9 mouse cellular contexts compared by ENCODE assay signal in genomic region chr12:30890067-30890466, GRCm38 (mm10). TPM values are rescaled to one million over a fixed set of nuclear protein-coding genes. Genes with fewer than 3 reads are reported as not detected.
DNase-seq lines count a peak whose midpoint lies in the region; ATAC-seq and TF ChIP-seq lines count a peak whose summit lies in the region.
"Had no signal": no experiment of that assay in that cellular context is flagged by ENCODE, and none has a peak within 500 bp of the region (broad histone marks: within the 10 kb centered on the region; RNA-seq: fewer than 3 reads in every experiment).

No protein-coding gene starts in this region.

- peak; percentile 58 for ATAC-seq in midbrain, embryonic 14.5 days (ENCODE audit: low FRiP score, low TSS enrichment)

- H3K36me3 ChIP-seq in ES-E14 (ENCODE audit: control insufficient read depth, insufficient read depth, low read length, poor library complexity, severe bottlenecking), result no peaks in the 10 kb centered on the region
- peaks cover 8% of the 10 kb centered on the region for H3K36me3 ChIP-seq in limb, embryonic 10.5 days
- H3K36me3 ChIP-seq in midbrain, embryonic 14.5 days (ENCODE audit: control insufficient read depth, insufficient read depth, low read length), result peaks cover 5% of the 10 kb centered on the region; the same call in 1 of the 2 replicates

- no peak overlapping the region for H3K9ac ChIP-seq in ES-E14 (ENCODE audit: insufficient read depth, low read depth, low read length, poor library complexity, severe bottlenecking)
- no peak overlapping the region for H3K9ac ChIP-seq in midbrain, embryonic 14.5 days (replicated peaks; ENCODE audit: low read length)

- WGBS in limb, embryonic 10.5 days, result 41% methylated on average over 5 of the region's 5 CpGs
- 41% methylated on average over 5 of the region's 5 CpGs for WGBS in midbrain, embryonic 14.5 days

- peaks cover 26% of the 10 kb centered on the region for H3K27me3 ChIP-seq in limb, embryonic 10.5 days (ENCODE audit: low read depth, poor library complexity, severe bottlenecking)
- H3K27me3 ChIP-seq in midbrain, embryonic 14.5 days (ENCODE audit: control insufficient read depth, insufficient read depth, low read length), result peaks cover 4% of the 10 kb centered on the region

- in situ Hi-C loops in ES-E14 (cut with MboI; ENCODE audit: low sequenced_read_pairs in 2 of 2, unreplicated experiment in 2 of 2), result no loop called here

- H3K4me1 ChIP-seq in ES-E14 (ENCODE audit: control insufficient read depth in 2 of 2, insufficient read depth in 2 of 2, low read length in 2 of 2, poor library complexity in 1 of 2), result no peaks in the 10 kb centered on the region
- H3K4me1 ChIP-seq in limb, embryonic 10.5 days, result no peaks in the 10 kb centered on the region
- H3K4me1 ChIP-seq in midbrain, embryonic 14.5 days (ENCODE audit: control insufficient read depth, insufficient read depth, low read length), result no peaks in the 10 kb centered on the region

- peak; percentile 55 for DNase-seq in A20 (ENCODE audit: low read depth, low spot score)
- peak; percentile 33 for DNase-seq in ES-E14 (ENCODE audit: low read depth, low spot score)
- peak; percentile 27 for DNase-seq in cerebellum, adult 9-11 months
- peak; percentile 19 to 57 for DNase-seq in frontal cortex, postnatal 10 days (ENCODE audit: low spot score in 2 of 2)
- DNase-seq in kidney, adult 9 months, result peak; percentile 83
- peak; percentile 71 for DNase-seq in limb, embryonic 10.5 days (ENCODE audit: low spot score)
- DNase-seq in midbrain, embryonic 14.5 days, result peak; percentile 91
- peak; percentile 12 for DNase-seq in thymus, postnatal 25 days

- H3K4me3 ChIP-seq in ES-E14 (ENCODE audit: insufficient read depth in 1 of 2, low read depth in 1 of 2, low read length in 2 of 2, poor library complexity in 1 of 2, severe bottlenecking in 1 of 2), result no peak overlapping the region
- no peak overlapping the region for H3K4me3 ChIP-seq in limb, embryonic 10.5 days
- H3K4me3 ChIP-seq in midbrain, embryonic 14.5 days (replicated peaks; ENCODE audit: low read depth, low read length), result no peak overlapping the region
- H3K4me3 ChIP-seq: erythroblast, embryonic 14.5 days had no signal

- H3K4me2 ChIP-seq in midbrain, embryonic 14.5 days (ENCODE audit: low read length), result no peak overlapping the region

- no peak overlapping the region for H3K27ac ChIP-seq in ES-E14 (ENCODE audit: insufficient read depth, low read depth, low read length, poor library complexity, severe bottlenecking)
- H3K27ac ChIP-seq in limb, embryonic 10.5 days, result no peak overlapping the region
- H3K27ac ChIP-seq in midbrain, embryonic 14.5 days (replicated peaks; ENCODE audit: low read depth, low read length), result no peak overlapping the region

- no peaks in the 10 kb centered on the region for H3K9me3 ChIP-seq in ES-E14 (ENCODE audit: control insufficient read depth, insufficient read depth, low read depth, low read length)
- H3K9me3 ChIP-seq in limb, embryonic 10.5 days (replicated peaks), result no peaks in the 10 kb centered on the region
- H3K9me3 ChIP-seq in midbrain, embryonic 14.5 days (ENCODE audit: control insufficient read depth, low read length), result no peaks in the 10 kb centered on the region

TF ChIP-seq in ES-E14, 5 proteins besides CTCF, POLR2A, EP300 and RAD21:
- TF ChIP-seq ZNF384 (IDR thresholded peaks at IDR 0.05; ENCODE audit: low read depth, low read length) (no peak), CHD2 (IDR thresholded peaks at IDR 0.05; ENCODE audit: low read depth, low read length) (no peak), MAFK (IDR thresholded peaks at IDR 0.05; ENCODE audit: insufficient read depth, low read depth, low read length) (no peak), ZC3H11A (IDR thresholded peaks at IDR 0.05; ENCODE audit: borderline replicate concordance, low read depth, low read length) (no peak), HCFC1 (IDR thresholded peaks at IDR 0.05; ENCODE audit: borderline replicate concordance, insufficient read depth, low read length) (no peak)

RNA-seq across cellular contexts. Expression of gene Alkal2, which starts 5.9 kb away (rescaled TPM):
- not detected in 2 replicates for total RNA-seq in ES-E14 (2012; rRNA removed)
- polyA plus RNA-seq in limb, embryonic 10.5 days (2016; fragmentation: Nextera tagmentation; extraction: Ambion mirVana), result 0.14 TPM in 1 of 2 replicates, not detected in the other
- 0.58 TPM in 1 of 2 replicates, not detected in the other for polyA plus RNA-seq in midbrain, embryonic 14.5 days (2014; fragmentation: Nextera tagmentation; extraction: Ambion mirVana)
- polyA plus RNA-seq: erythroblast, embryonic 14.5 days had no signal

RNA-seq across cellular contexts. Expression of gene Acp1, which starts 21.3 kb away (rescaled TPM):
- total RNA-seq in ES-E14 (2012; rRNA removed), result 53.8 and 73.7 TPM in 2 replicates
- polyA plus RNA-seq in limb, embryonic 10.5 days (2016; fragmentation: Nextera tagmentation; extraction: Ambion mirVana), result 224 and 228 TPM in 2 replicates
- polyA plus RNA-seq in midbrain, embryonic 14.5 days (2014; fragmentation: Nextera tagmentation; extraction: Ambion mirVana), result 135 and 138 TPM in 2 replicates

RNA-seq across cellular contexts. Expression of gene Sh3yl1, which starts 21.4 kb away (rescaled TPM):
- total RNA-seq in ES-E14 (2012; rRNA removed), result 2.6 and 4.2 TPM in 2 replicates
- 8.6 and 12.6 TPM in 2 replicates for polyA plus RNA-seq in limb, embryonic 10.5 days (2016; fragmentation: Nextera tagmentation; extraction: Ambion mirVana)
- polyA plus RNA-seq in midbrain, embryonic 14.5 days (2014; fragmentation: Nextera tagmentation; extraction: Ambion mirVana), result 47.5 and 49.9 TPM in 2 replicates

Comparison
In these comparisons a context has a peak if more than half of its experiments do, and no peak if none do; other contexts are left out.
1. DNase-seq: peak in every context shown above with its lines; median percentile 91 in midbrain, embryonic 14.5 days; 83 in kidney, adult 9 months; 71 in limb, embryonic 10.5 days; 55 in A20; 38 in frontal cortex, postnatal 10 days; 33 in ES-E14; 27 in cerebellum, adult 9-11 months; 12 in thymus, postnatal 25 days.